Mouse (Mus musculus) lung, embryonic 14.5 days (tissue): ENCODE measurements at regions not wholly inside any gene's neighbourhood (a gene's known extent, or its start where the extent isn't known, plus 50 kb on each side); places are given as distances from the start of the nearest gene placed in this dataset.

ENCODE experiments used
- ATAC-seq: fragments of 200-750 bp; cut with Nextera tagmentation; 2 replicates; pipeline ENCODE4 v1.8.0; 2017; ENCODE audit warnings: mild to moderate bottlenecking, moderate TSS enrichment, moderate library complexity; ENCODE audit not compliant: insufficient read depth
- DNase-seq: peaks from one replicate; pipeline ENCODE4 v3.0.0-alpha.2; 2015
- H3K27ac ChIP-seq: fragments of 300-500 bp; sonication (generic); 2 replicates; pipeline ENCODE4 v1.5.1; 2014; ENCODE audit warnings: low read depth, mild to moderate bottlenecking, moderate library complexity
- H3K27me3 ChIP-seq: fragments of 300-500 bp; sonication (generic); 2 replicates; pipeline ENCODE4 v1.6.1; 2014; ENCODE audit warnings: low read length, control low read depth; ENCODE audit not compliant: insufficient read depth
- H3K36me3 ChIP-seq: fragments of 300-500 bp; sonication (generic); 2 replicates; pipeline ENCODE4 v1.6.1; 2014; ENCODE audit warnings: control low read depth; ENCODE audit not compliant: insufficient read depth
- H3K4me1 ChIP-seq: fragments of 300-500 bp; sonication (generic); 2 replicates; pipeline ENCODE4 v1.6.1; 2014; ENCODE audit warnings: antibody characterized with exemption, control low read depth; ENCODE audit not compliant: insufficient read depth
- H3K4me2 ChIP-seq: fragments of 300-500 bp; sonication (generic); 2 replicates; pipeline ENCODE4 v1.6.1; 2014; ENCODE audit warnings: mild to moderate bottlenecking
- H3K4me3 ChIP-seq: fragments of 300-500 bp; sonication (generic); 2 replicates; pipeline ENCODE4 v1.5.1; 2014; ENCODE audit warnings: low read depth, low read length
- H3K9ac ChIP-seq: fragments of 300-500 bp; sonication (generic); 2 replicates; pipeline ENCODE4 v1.6.1; 2014
- H3K9me3 ChIP-seq: fragments of 300-500 bp; sonication (generic); 2 replicates; pipeline ENCODE4 v1.6.1; 2016; ENCODE audit warnings: low read depth, low read length, control low read depth
- CTCF ChIP-seq: IDR thresholded peaks from 2 replicates; pipeline ENCODE4 v1.5.1; 2016; ENCODE audit warnings: antibody characterized with exemption, low read depth
- whole genome bisulfite sequencing: fragments of 180-500 bp; shearing (Covaris S2); extraction: QIAGEN DNeasy Blood & Tissue Kit; methylation state at CpG from one replicate; pipeline ENCODE4 v1.1.7; 2014; 5-methylcytosine and 5-hydroxymethylcytosine counted together

- TF ChIP-seq CTCF = no peak
- no peak for DNase-seq
- H3K9me3 ChIP-seq = no peaks in the 10 kb centered on the region
- no peak overlapping the region for H3K4me2 ChIP-seq
- H3K27me3 ChIP-seq = no peaks in the 10 kb centered on the region
- WGBS = 70% methylated on average over 1 of the region's 1 CpGs
- H3K4me3 ChIP-seq = no peak overlapping the region
- H3K4me1 ChIP-seq = no peaks in the 10 kb centered on the region
- H3K36me3 ChIP-seq = no peaks in the 10 kb centered on the region
- H3K9ac ChIP-seq = no peak overlapping the region
- ATAC-seq = no peak
- H3K27ac ChIP-seq = no peak overlapping the region
Observed at GRCm38 (mm10) chr7:136727628-136728402, 166.6 kb upstream of the Mgmt start.

GRCm38 (mm10) chr7:136742171-136742570, 152.2 kb upstream of the Mgmt start:
- H3K4me1 ChIP-seq = no peaks in the 10 kb centered on the region
- H3K4me3 ChIP-seq = no peak overlapping the region
- H3K27me3 ChIP-seq = no peaks in the 10 kb centered on the region
- ATAC-seq = no peak
- DNase-seq = peak; percentile 71
- no peak overlapping the region for H3K4me2 ChIP-seq
- H3K36me3 ChIP-seq = no peaks in the 10 kb centered on the region
- no peaks in the 10 kb centered on the region for H3K9me3 ChIP-seq
- no peak overlapping the region for H3K9ac ChIP-seq
- no peak for TF ChIP-seq CTCF
- no peak overlapping the region for H3K27ac ChIP-seq
- WGBS = 58% methylated on average over 2 of the region's 2 CpGs

- Histone ChIP-seq H3K36me3 (no peaks in the 10 kb centered on the region), H3K9ac (no peak overlapping the region), H3K4me2 (no peak overlapping the region), H3K27me3 (no peaks in the 10 kb centered on the region), H3K4me3 (no peak overlapping the region), H3K27ac (no peak overlapping the region), H3K9me3 (no peaks in the 10 kb centered on the region), H3K4me1 (no peaks in the 10 kb centered on the region)
- DNase-seq = no peak
- no peak for TF ChIP-seq CTCF
- WGBS = 84% methylated on average over 8 of the region's 8 CpGs
- no peak for ATAC-seq
Observed at GRCm38 (mm10) chr7:136745412-136745811, 149.0 kb upstream of the Mgmt start.

- DNase-seq (no peak), ATAC-seq (no peak)
- Histone ChIP-seq H3K27me3 (no peaks in the 10 kb centered on the region), H3K9me3 (no peaks in the 10 kb centered on the region), H3K4me3 (no peak overlapping the region), H3K4me1 (no peaks in the 10 kb centered on the region), H3K9ac (no peak overlapping the region), H3K4me2 (no peak overlapping the region), H3K27ac (no peak overlapping the region), H3K36me3 (no peaks in the 10 kb centered on the region)
- no peak for TF ChIP-seq CTCF
- WGBS = 81% methylated on average over 4 of the region's 4 CpGs
Observed at GRCm38 (mm10) chr7:136751477-136751876, 142.9 kb upstream of the Mgmt start.

GRCm38 (mm10) chr7:136754821-136755220, 139.6 kb upstream of the Mgmt start:
- 65% methylated on average over 6 of the region's 6 CpGs for WGBS
- H3K9ac ChIP-seq = no peak overlapping the region
- no peak for DNase-seq
- no peak for TF ChIP-seq CTCF
- H3K27me3 ChIP-seq = no peaks in the 10 kb centered on the region
- H3K4me2 ChIP-seq = no peak overlapping the region
- no peak for ATAC-seq
- no peaks in the 10 kb centered on the region for H3K4me1 ChIP-seq
- H3K9me3 ChIP-seq = no peaks in the 10 kb centered on the region
- H3K36me3 ChIP-seq = no peaks in the 10 kb centered on the region
- H3K27ac ChIP-seq = no peak overlapping the region
- H3K4me3 ChIP-seq = no peak overlapping the region

GRCm38 (mm10) chr7:136765026-136765425, 129.4 kb upstream of the Mgmt start:
- H3K4me1 ChIP-seq = no peaks in the 10 kb centered on the region
- DNase-seq (peak; percentile 6), ATAC-seq (no peak)
- H3K9ac ChIP-seq = no peak overlapping the region
- no peaks in the 10 kb centered on the region for H3K36me3 ChIP-seq
- TF ChIP-seq CTCF = no peak
- WGBS = 43% methylated on average over 7 of the region's 7 CpGs
- H3K9me3 ChIP-seq = no peaks in the 10 kb centered on the region
- no peak overlapping the region for H3K4me2 ChIP-seq
- no peak overlapping the region for H3K4me3 ChIP-seq
- no peaks in the 10 kb centered on the region for H3K27me3 ChIP-seq
- H3K27ac ChIP-seq = no peak overlapping the region

- Histone ChIP-seq H3K27me3 (no peaks in the 10 kb centered on the region), H3K4me2 (no peak overlapping the region), H3K4me3 (no peak overlapping the region), H3K36me3 (no peaks in the 10 kb centered on the region), H3K4me1 (no peaks in the 10 kb centered on the region), H3K9ac (no peak overlapping the region), H3K9me3 (no peaks in the 10 kb centered on the region), H3K27ac (no peak overlapping the region)
- DNase-seq (no peak), ATAC-seq (no peak)
- WGBS = 49% methylated on average over 9 of the region's 9 CpGs
- TF ChIP-seq CTCF = no peak
Observed at GRCm38 (mm10) chr7:136767231-136767630, 127.2 kb upstream of the Mgmt start.

GRCm38 (mm10) chr7:136780708-136781107, 113.7 kb upstream of the Mgmt start:
- no peak overlapping the region for H3K4me2 ChIP-seq
- no peak for TF ChIP-seq CTCF

More at GRCm38 (mm10) chr7:136780708-136781107, 113.7 kb upstream of the Mgmt start:
- Histone ChIP-seq H3K36me3 (no peaks in the 10 kb centered on the region), H3K4me3 (no peak overlapping the region), H3K4me1 (no peaks in the 10 kb centered on the region), H3K9ac (no peak overlapping the region), H3K9me3 (no peaks in the 10 kb centered on the region), H3K27ac (no peak overlapping the region), H3K27me3 (no peaks in the 10 kb centered on the region)
- DNase-seq = no peak
- 81% methylated on average over 11 of the region's 11 CpGs for WGBS
- no peak for ATAC-seq
